Mouse (Mus musculus) brain, embryonic 14.5 days (tissue): ENCODE measurements around the gene Rrp1b.

Source experiments
- CTCF ChIP-seq: fragments of 200-500 bp; IDR thresholded peaks from 2 replicates; pipeline ENCODE4 v1.5.1; 2012; ENCODE audit warnings: inconsistent platforms, mild to moderate bottlenecking, moderate library complexity, borderline replicate concordance; ENCODE audit not compliant: insufficient read depth, insufficient read length; ENCODE audit errors: extremely low read depth
- POLR2A ChIP-seq: fragments of 200-500 bp; IDR thresholded peaks from 2 replicates; pipeline ENCODE4 v1.6.1; 2012; ENCODE audit warnings: mild to moderate bottlenecking, inconsistent platforms, borderline replicate concordance; ENCODE audit not compliant: poor library complexity, insufficient read depth, insufficient read length, severe bottlenecking; ENCODE audit errors: extremely low read depth

DNA sequence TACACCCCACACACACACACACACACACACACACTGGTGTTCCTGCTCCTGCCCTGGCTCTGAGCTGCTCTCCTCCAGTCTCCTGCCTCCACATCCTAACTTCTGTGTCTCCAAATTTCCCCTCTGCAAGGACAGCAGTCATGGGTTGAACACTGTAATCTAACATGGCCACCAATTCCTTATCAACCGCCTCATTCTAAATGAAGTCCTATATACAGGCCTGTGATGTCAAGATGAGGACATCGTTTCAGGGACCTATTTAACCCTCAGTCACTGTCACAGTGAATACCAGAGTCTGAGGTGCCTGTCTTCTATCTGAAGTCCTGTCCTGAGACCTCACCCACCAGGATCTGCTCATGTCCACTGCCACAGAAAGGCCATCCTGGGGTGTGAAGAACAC, 32.9 kb downstream of the Rrp1b start:
- TF ChIP-seq POLR2A = no peak
- no peak for TF ChIP-seq CTCF
